Mouse (Mus musculus) kidney, embryonic 15.5 days (tissue): ENCODE results near the gene Zfyve9. TPM values are rescaled to one million over a fixed set of nuclear protein-coding genes. Genes with fewer than 3 reads are reported as not detected.

Experiments
- ATAC-seq: fragments of 200-750 bp; cut with Nextera tagmentation; replicated peaks from 2 replicates; pipeline ENCODE4 v1.8.0; 2017; ENCODE audit warnings: moderate TSS enrichment; ENCODE audit not compliant: low FRiP score
- H3K27ac ChIP-seq: fragments of 300-500 bp; sonication (generic); 2 replicates; pipeline ENCODE4 v1.5.1; 2015; ENCODE audit warnings: mild to moderate bottlenecking, inconsistent platforms
- H3K27me3 ChIP-seq: fragments of 300-500 bp; sonication (generic); 2 replicates; pipeline ENCODE4 v1.6.1; 2015; ENCODE audit warnings: inconsistent platforms
- H3K36me3 ChIP-seq: fragments of 300-500 bp; sonication (generic); 2 replicates; pipeline ENCODE4 v1.6.1; 2015; ENCODE audit warnings: inconsistent platforms
- H3K4me1 ChIP-seq: fragments of 300-500 bp; sonication (generic); 2 replicates; pipeline ENCODE4 v1.6.1; 2015; ENCODE audit warnings: inconsistent platforms
- H3K4me2 ChIP-seq: fragments of 300-500 bp; sonication (generic); 2 replicates; pipeline ENCODE4 v1.6.1; 2015; ENCODE audit warnings: moderate library complexity, mild to moderate bottlenecking, inconsistent platforms
- H3K4me3 ChIP-seq: fragments of 300-500 bp; sonication (generic); replicated peaks from 2 replicates; pipeline ENCODE4 v1.5.1; 2015; ENCODE audit warnings: mild to moderate bottlenecking, inconsistent platforms
- H3K9ac ChIP-seq: fragments of 300-500 bp; sonication (generic); 2 replicates; pipeline ENCODE4 v1.6.1; 2015; ENCODE audit warnings: mild to moderate bottlenecking, inconsistent platforms
- H3K9me3 ChIP-seq: fragments of 300-500 bp; sonication (generic); replicated peaks from 2 replicates; pipeline ENCODE4 v1.6.1; 2016; ENCODE audit warnings: inconsistent platforms
- WGBS: fragments of 180-500 bp; shearing (Covaris S2); methylation state at CpG from one replicate; pipeline ENCODE4 v1.1.7; 2015; ENCODE audit warnings: mixed read lengths; 5-methylcytosine and 5-hydroxymethylcytosine counted together
- polyA plus RNA-seq: library from polyadenylated mRNA; unstranded; fragments of >200 nt; fragmentation: Nextera tagmentation; extraction: Ambion mirVana; gene quantifications from 2 replicates; pipeline ENCODE4 v1.2.1, GENCODE M21; 2015

The Zfyve9 gene
- polyA plus RNA-seq, 1 experiment from 2014 or later = 4.7 TPM

- no peaks in the 10 kb centered on the region for H3K9me3 ChIP-seq
Measured at GRCm38 (mm10) chr4:108595785-108596184, 184.8 kb downstream of the Zfyve9 start.

GRCm38 (mm10) chr4:108593376-108593775 lies 187.2 kb downstream of the Zfyve9 start:
- H3K9ac ChIP-seq = no peak overlapping the region
- no peaks in the 10 kb centered on the region for H3K4me1 ChIP-seq
- no peaks in the 10 kb centered on the region for H3K9me3 ChIP-seq
- no peak overlapping the region for H3K4me2 ChIP-seq
- no peak overlapping the region for H3K27ac ChIP-seq
- ATAC-seq = no peak
- 89% methylated on average over 2 of the region's 2 CpGs for WGBS
- no peaks in the 10 kb centered on the region for H3K27me3 ChIP-seq
- H3K4me3 ChIP-seq = no peak overlapping the region
- peaks cover 39% of the 10 kb centered on the region for H3K36me3 ChIP-seq

More at GRCm38 (mm10) chr4:108595785-108596184, 184.8 kb downstream of the Zfyve9 start:
- whole genome bisulfite sequencing = 89% methylated on average over 1 of the region's 1 CpGs
- peaks cover 51% of the 10 kb centered on the region for H3K36me3 ChIP-seq
- H3K27me3 ChIP-seq = no peaks in the 10 kb centered on the region
- no peaks in the 10 kb centered on the region for H3K4me1 ChIP-seq
- no peak for ATAC-seq
- no peak overlapping the region for H3K4me3 ChIP-seq
- no peak overlapping the region for H3K9ac ChIP-seq
- H3K4me2 ChIP-seq = no peak overlapping the region
- H3K27ac ChIP-seq = no peak overlapping the region

Other genes starting within 250 kb of the Zfyve9 start
- 87.8 and 88.8 TPM in 2 replicates for gene Prpf38a, start 201.5 kb downstream of the Zfyve9 start, polyA plus RNA-seq
- gene Orc1, start 201.4 kb downstream of the Zfyve9 start, polyA plus RNA-seq = 10.7 and 12.0 TPM in 2 replicates
- gene Cc2d1b, start 160.9 kb downstream of the Zfyve9 start, polyA plus RNA-seq = 29.2 and 32.3 TPM in 2 replicates
- gene 3110021N24Rik, start 61.1 kb downstream of the Zfyve9 start, polyA plus RNA-seq = 1.2 and 1.4 TPM in 2 replicates
- gene Btf3l4, start 52.8 kb upstream of the Zfyve9 start, polyA plus RNA-seq = 162 and 177 TPM in 2 replicates
- gene Txndc12, start 53.8 kb upstream of the Zfyve9 start, polyA plus RNA-seq = 111 and 112 TPM in 2 replicates
- gene Kti12, start 67.0 kb upstream of the Zfyve9 start, polyA plus RNA-seq = 62.3 and 65.1 TPM in 2 replicates
- 1.1 and 1.6 TPM in 2 replicates for gene A730015C16Rik, start 67.8 kb upstream of the Zfyve9 start, polyA plus RNA-seq
- 23.9 and 28.8 TPM in 2 replicates for gene Rab3b, start 98.3 kb upstream of the Zfyve9 start, polyA plus RNA-seq
- gene Nrd1, start 219.9 kb upstream of the Zfyve9 start, polyA plus RNA-seq = 65.9 and 71.8 TPM in 2 replicates